Mouse (Mus musculus) intestine, embryonic 14.5 days (tissue): Measurements from ENCODE around the gene Gtsf1l. TPM values are rescaled to one million over a fixed set of nuclear protein-coding genes. Genes with fewer than 3 reads are reported as not detected.

Experiments used
- ATAC-seq: fragments of 200-750 bp; cut with Nextera tagmentation; replicated peaks from 2 replicates; pipeline ENCODE4 v1.8.0; 2017; ENCODE audit warnings: low read depth, moderate number of reproducible peaks, moderate TSS enrichment, moderate library complexity; ENCODE audit not compliant: low FRiP score, low TSS enrichment
- DNase-seq: peaks from one replicate; pipeline ENCODE4 v3.0.0-alpha.2; 2018; ENCODE audit warnings: low spot score
- H3K27ac ChIP-seq: fragments of 300-500 bp; sonication (generic); 2 replicates; pipeline ENCODE4 v1.5.1; 2014; ENCODE audit warnings: low read depth, mild to moderate bottlenecking, control low read depth
- H3K27me3 ChIP-seq: fragments of 300-500 bp; sonication (generic); replicated peaks from 2 replicates; pipeline ENCODE4 v1.6.1; 2014; ENCODE audit warnings: low read length, control low read depth; ENCODE audit not compliant: control insufficient read depth, insufficient read depth
- H3K36me3 ChIP-seq: fragments of 300-500 bp; sonication (generic); 2 replicates; pipeline ENCODE4 v1.6.1; 2014; ENCODE audit warnings: low read length, control low read depth; ENCODE audit not compliant: control insufficient read depth, insufficient read depth
- H3K4me1 ChIP-seq: fragments of 300-500 bp; sonication (generic); replicated peaks from 2 replicates; pipeline ENCODE4 v1.6.1; 2014; ENCODE audit warnings: low read length, control low read depth, mixed read lengths; ENCODE audit not compliant: control insufficient read depth, insufficient read depth
- H3K4me2 ChIP-seq: fragments of 300-500 bp; sonication (generic); 2 replicates; pipeline ENCODE4 v1.6.1; 2014; ENCODE audit warnings: low read length
- H3K4me3 ChIP-seq: fragments of 300-500 bp; sonication (generic); 2 replicates; pipeline ENCODE4 v1.5.1; 2014; ENCODE audit warnings: low read depth, low read length, control low read depth, mixed read lengths
- H3K9ac ChIP-seq: fragments of 300-500 bp; sonication (generic); 2 replicates; pipeline ENCODE4 v1.6.1; 2014; ENCODE audit warnings: mild to moderate bottlenecking, low read length
- H3K9me3 ChIP-seq: fragments of 300-500 bp; sonication (generic); 2 replicates; pipeline ENCODE4 v1.6.1; 2016; ENCODE audit warnings: low read length, control low read depth; ENCODE audit not compliant: control insufficient read depth
- WGBS: fragments of 180-500 bp; shearing (Covaris S2); extraction: QIAGEN DNeasy Blood & Tissue Kit; methylation state at CpG from one replicate; pipeline ENCODE4 v1.1.7; 2014; 5-methylcytosine and 5-hydroxymethylcytosine counted together
- polyA plus RNA-seq: library from polyadenylated mRNA; unstranded; fragments of >200 nt; fragmentation: Nextera tagmentation; extraction: Ambion mirVana; gene quantifications from 2 replicates; pipeline ENCODE4 v1.2.1, GENCODE M21; 2014

The Gtsf1l gene
- polyA plus RNA-seq, 1 experiment from 2014 or later, result not detected

DNA sequence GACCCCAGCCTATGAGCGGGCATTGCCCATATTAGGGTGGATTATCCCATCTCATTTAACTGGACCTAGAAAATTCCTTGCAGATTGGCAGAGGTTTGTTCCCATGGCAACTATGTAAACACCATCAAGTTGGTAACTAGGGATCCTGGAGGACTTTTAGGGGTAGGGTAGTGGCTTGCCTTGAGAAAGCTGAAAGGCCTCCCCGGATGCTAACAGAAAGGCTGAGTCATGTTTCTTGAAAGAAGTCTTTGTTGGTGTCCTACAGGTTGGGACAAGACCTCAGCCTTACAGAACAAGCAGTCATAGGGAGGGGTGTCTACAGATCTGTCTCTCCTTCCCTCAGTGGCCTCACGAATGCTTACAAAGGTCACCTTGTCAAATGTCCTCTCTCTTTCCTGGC is 12.4 kb downstream of the Gtsf1l start:
- Histone ChIP-seq H3K4me1 (no peaks in the 10 kb centered on the region), H3K9me3 (no peaks in the 10 kb centered on the region), H3K27me3 (no peaks in the 10 kb centered on the region), H3K9ac (no peak overlapping the region), H3K4me2 (no peak overlapping the region), H3K27ac (no peak overlapping the region), H3K4me3 (no peak overlapping the region), H3K36me3 (peaks cover 22% of the 10 kb centered on the region)
- ATAC-seq, result no peak
- WGBS, result 83% methylated on average over 3 of the region's 3 CpGs
- no peak for DNase-seq

DNA sequence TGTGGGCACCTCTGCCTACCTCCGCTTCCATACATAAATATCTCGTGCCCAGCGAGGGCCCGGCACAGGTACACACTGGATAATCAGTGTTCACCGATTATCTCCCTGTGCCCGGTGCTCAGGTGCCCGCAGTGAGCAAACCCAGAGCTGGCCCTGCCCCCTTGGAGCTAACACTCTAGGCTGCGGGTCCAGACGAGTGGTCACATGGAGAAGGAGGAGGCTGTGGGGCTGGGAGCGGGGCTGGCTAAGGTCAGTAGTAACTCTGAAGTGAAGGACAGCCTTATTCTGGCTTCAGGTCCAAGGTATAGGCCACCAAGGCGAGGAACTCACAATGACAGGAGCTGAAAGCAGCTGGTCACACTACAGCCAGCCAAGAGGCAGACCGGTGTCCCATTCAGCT is 12.8 kb downstream of the Gtsf1l start:
- no peaks in the 10 kb centered on the region for H3K4me1 ChIP-seq
- no peak for DNase-seq

DNA sequence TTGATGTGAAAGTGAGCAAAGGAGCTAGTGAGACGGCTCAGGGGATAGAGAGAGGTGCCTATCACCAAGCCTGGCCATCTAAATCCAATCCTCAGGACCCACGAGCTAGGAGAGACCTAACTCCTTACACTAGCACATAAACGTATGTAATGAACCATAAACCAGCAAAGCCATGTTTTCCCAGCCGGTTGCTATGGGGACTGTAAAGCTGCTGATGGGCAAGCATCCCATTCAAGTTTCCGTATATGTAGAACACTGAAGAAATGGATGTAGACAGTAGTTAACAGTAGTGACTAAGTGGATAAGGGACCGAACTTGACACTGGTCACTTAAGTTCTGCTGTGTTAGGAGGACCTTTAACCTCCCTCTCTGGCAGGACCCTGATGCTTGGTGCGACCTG is 13.6 kb downstream of the Gtsf1l start:
- H3K4me2 ChIP-seq, result no peak overlapping the region
- DNase-seq, result no peak
- H3K9me3 ChIP-seq, result no peaks in the 10 kb centered on the region
- ATAC-seq, result no peak
- H3K4me3 ChIP-seq, result no peak overlapping the region
- H3K36me3 ChIP-seq, result peaks cover 19% of the 10 kb centered on the region
- H3K4me1 ChIP-seq, result no peaks in the 10 kb centered on the region
- WGBS, result 85% methylated on average over 7 of the region's 7 CpGs
- H3K27me3 ChIP-seq, result no peaks in the 10 kb centered on the region
- no peak overlapping the region for H3K9ac ChIP-seq
- no peak overlapping the region for H3K27ac ChIP-seq

More for the DNA sequence above, 12.8 kb downstream of the Gtsf1l start:
- Histone ChIP-seq H3K27me3 (no peaks in the 10 kb centered on the region), H3K27ac (no peak overlapping the region), H3K4me2 (no peak overlapping the region), H3K9ac (no peak overlapping the region), H3K36me3 (peaks cover 20% of the 10 kb centered on the region), H3K4me3 (no peak overlapping the region), H3K9me3 (no peaks in the 10 kb centered on the region)
- WGBS, result 94% methylated on average over 12 of the region's 12 CpGs
- no peak; the same call in 1 of the 2 replicates for ATAC-seq

- WGBS, result 76% methylated on average over 9 of the region's 9 CpGs
- Histone ChIP-seq H3K9ac (no peak overlapping the region), H3K36me3 (peaks cover 25% of the 10 kb centered on the region), H3K4me1 (no peaks in the 10 kb centered on the region), H3K27ac (0 out of 2 replicates have a peak overlapping the region, but pooled peaks have one; percentile 2), H3K4me3 (no peak overlapping the region), H3K4me2 (no peak overlapping the region), H3K9me3 (no peaks in the 10 kb centered on the region), H3K27me3 (no peaks in the 10 kb centered on the region)
- ATAC-seq, result peak; percentile 69
- DNase-seq, result peak; percentile 61
Measured at GRCm38 (mm10) chr2:163073023-163073757, 14.5 kb downstream of the Gtsf1l start.

DNA sequence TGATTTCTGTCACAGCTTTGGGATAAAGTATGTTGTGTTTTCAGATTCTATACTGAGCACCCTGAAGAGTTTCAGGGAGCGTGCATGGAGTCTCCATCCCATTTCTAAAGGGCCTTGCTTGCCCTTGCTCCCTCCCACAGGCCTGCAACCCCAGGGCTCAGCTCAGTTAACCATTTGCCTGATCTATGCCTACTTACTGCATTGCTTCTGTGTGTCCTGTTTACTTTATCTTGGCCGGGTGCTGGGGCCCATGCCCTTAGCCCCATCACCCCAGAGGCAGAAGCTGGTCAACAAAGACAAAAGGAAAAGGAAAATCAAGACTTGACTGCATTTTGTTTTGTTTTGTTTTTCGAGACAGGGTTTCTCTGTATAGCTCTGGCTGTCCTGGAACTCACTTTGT is 16.1 kb downstream of the Gtsf1l start:
- WGBS, result 64% methylated on average over 3 of the region's 3 CpGs
- Histone ChIP-seq H3K4me2 (no peak overlapping the region), H3K9ac (no peak overlapping the region), H3K27ac (no peak overlapping the region), H3K9me3 (no peaks in the 10 kb centered on the region), H3K4me1 (no peaks in the 10 kb centered on the region), H3K27me3 (no peaks in the 10 kb centered on the region), H3K4me3 (no peak overlapping the region), H3K36me3 (peaks cover 26% of the 10 kb centered on the region)
- DNase-seq (no peak), ATAC-seq (no peak)

DNA sequence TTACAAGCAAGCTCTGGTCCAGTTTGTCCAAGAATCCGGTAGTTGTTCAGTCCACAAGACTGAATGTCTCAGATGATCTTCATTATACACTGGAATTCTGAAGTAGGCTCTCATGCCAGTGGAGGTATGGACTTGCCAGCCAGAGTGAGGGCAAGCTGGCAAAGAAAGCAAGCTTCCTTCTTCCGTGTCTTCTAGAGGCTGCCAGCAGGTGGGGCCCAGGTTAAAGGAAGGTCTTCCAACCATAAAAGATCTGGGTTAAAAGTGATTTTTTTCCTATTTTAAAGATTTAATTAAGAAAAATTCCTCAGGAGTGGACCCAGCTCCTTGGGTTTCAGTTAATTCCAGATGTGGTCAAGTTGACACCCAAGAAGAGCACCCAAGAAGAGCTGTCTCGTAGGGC is 17.4 kb downstream of the Gtsf1l start:
- no peak overlapping the region for H3K9ac ChIP-seq
- H3K4me2 ChIP-seq, result no peak overlapping the region
- H3K4me3 ChIP-seq, result no peak overlapping the region
- DNase-seq, result no peak
- H3K36me3 ChIP-seq, result peaks cover 30% of the 10 kb centered on the region
- no peaks in the 10 kb centered on the region for H3K27me3 ChIP-seq
- H3K27ac ChIP-seq, result no peak overlapping the region
- 92% methylated on average over 3 of the region's 3 CpGs for WGBS
- no peaks in the 10 kb centered on the region for H3K9me3 ChIP-seq
- no peaks in the 10 kb centered on the region for H3K4me1 ChIP-seq
- ATAC-seq, result no peak

- no peak overlapping the region for H3K9ac ChIP-seq
- ATAC-seq (no peak), DNase-seq (no peak)
- 89% methylated on average over 1 of the region's 1 CpGs for WGBS
- H3K4me3 ChIP-seq, result no peak overlapping the region
- no peak overlapping the region for H3K27ac ChIP-seq
- no peaks in the 10 kb centered on the region for H3K27me3 ChIP-seq
- no peaks in the 10 kb centered on the region for H3K4me1 ChIP-seq
- H3K9me3 ChIP-seq, result no peaks in the 10 kb centered on the region
- no peak overlapping the region for H3K4me2 ChIP-seq
- H3K36me3 ChIP-seq, result peaks cover 44% of the 10 kb centered on the region
Measured at GRCm38 (mm10) chr2:163067233-163067632, 20.4 kb downstream of the Gtsf1l start.

GRCm38 (mm10) chr2:163066326-163066725 is 21.3 kb downstream of the Gtsf1l start:
- H3K4me2 ChIP-seq, result no peak overlapping the region
- H3K9me3 ChIP-seq, result no peaks in the 10 kb centered on the region
- no peaks in the 10 kb centered on the region for H3K27me3 ChIP-seq
- no peak overlapping the region for H3K4me3 ChIP-seq
- H3K36me3 ChIP-seq, result peaks cover 44% of the 10 kb centered on the region
- DNase-seq (no peak), ATAC-seq (no peak)
- H3K4me1 ChIP-seq, result no peaks in the 10 kb centered on the region
- no peak overlapping the region for H3K9ac ChIP-seq
- WGBS, result 91% methylated on average over 6 of the region's 6 CpGs
- H3K27ac ChIP-seq, result no peak overlapping the region

- Histone ChIP-seq H3K4me2 (no peak overlapping the region), H3K4me1 (no peaks in the 10 kb centered on the region), H3K9me3 (no peaks in the 10 kb centered on the region), H3K27me3 (no peaks in the 10 kb centered on the region), H3K36me3 (peaks cover 36% of the 10 kb centered on the region), H3K9ac (no peak overlapping the region), H3K4me3 (no peak overlapping the region), H3K27ac (no peak overlapping the region)
- WGBS, result 77% methylated on average over 6 of the region's 6 CpGs
- DNase-seq (no peak), ATAC-seq (no peak)
Measured at GRCm38 (mm10) chr2:163062119-163062508, 25.5 kb downstream of the Gtsf1l start.
